Mouse (Mus musculus): ENCODE results near the gene Sash3. TPM values are rescaled to one million over a fixed set of nuclear protein-coding genes. Genes with fewer than 3 reads are reported as not detected.

Sash3 gene
- polyA plus RNA-seq, 1 experiment = not detected

GRCm38 (mm10) chrX:48147741-48148186, 1.5 kb downstream of the Sash3 start:
- no peak overlapping the region for H3K9ac ChIP-seq (ENCODE audit: low read depth, poor library complexity, severe bottlenecking)
- H3K4me3 ChIP-seq (ENCODE audit: low read depth, low read length) = no peak overlapping the region
- TF ChIP-seq POLR2A (IDR thresholded peaks at IDR 0.05; ENCODE audit: insufficient read depth, low read length) (no peak), EP300 (IDR thresholded peaks at IDR 0.05; ENCODE audit: insufficient read depth, low read depth, low read length) (no peak), CTCF (IDR thresholded peaks at IDR 0.05; ENCODE audit: low read depth, low read length) (no peak)
- H3K9me3 ChIP-seq (replicated peaks; ENCODE audit: control insufficient read depth, insufficient read depth, low read length, poor library complexity, severe bottlenecking) = no peaks in the 10 kb centered on the region
- H3K36me3 ChIP-seq (ENCODE audit: control insufficient read depth, insufficient read depth, low read length, poor library complexity, severe bottlenecking) = no peaks in the 10 kb centered on the region
- no peaks in the 10 kb centered on the region for H3K4me1 ChIP-seq (ENCODE audit: control insufficient read depth, insufficient read depth, low read length)
- no peak overlapping the region for H3K27ac ChIP-seq (ENCODE audit: insufficient read depth, low read length)
- H3K27me3 ChIP-seq (ENCODE audit: control insufficient read depth, insufficient read depth, low read length, poor library complexity, severe bottlenecking) = no peaks in the 10 kb centered on the region

GRCm38 (mm10) chrX:48152106-48152505, 5.9 kb downstream of the Sash3 start:
- Histone ChIP-seq H3K9me3 (replicated peaks; ENCODE audit: control insufficient read depth, insufficient read depth, low read length, poor library complexity, severe bottlenecking) (no peaks in the 10 kb centered on the region), H3K27ac (ENCODE audit: insufficient read depth, low read length) (no peak overlapping the region), H3K4me3 (ENCODE audit: low read depth, low read length) (no peak overlapping the region), H3K4me1 (ENCODE audit: control insufficient read depth, insufficient read depth, low read length) (no peaks in the 10 kb centered on the region), H3K9ac (ENCODE audit: low read depth, poor library complexity, severe bottlenecking) (no peak overlapping the region), H3K27me3 (ENCODE audit: control insufficient read depth, insufficient read depth, low read length, poor library complexity, severe bottlenecking) (no peaks in the 10 kb centered on the region), H3K36me3 (ENCODE audit: control insufficient read depth, insufficient read depth, low read length, poor library complexity, severe bottlenecking) (no peaks in the 10 kb centered on the region)
- no peak for TF ChIP-seq CTCF (IDR thresholded peaks at IDR 0.05; ENCODE audit: low read depth, low read length)

- TF ChIP-seq POLR2A (IDR thresholded peaks at IDR 0.05; ENCODE audit: insufficient read depth, low read length) = no peak
- Histone ChIP-seq H3K4me1 (ENCODE audit: control insufficient read depth, insufficient read depth, low read length) (no peaks in the 10 kb centered on the region), H3K27ac (ENCODE audit: insufficient read depth, low read length) (no peak overlapping the region), H3K36me3 (ENCODE audit: control insufficient read depth, insufficient read depth, low read length, poor library complexity, severe bottlenecking) (no peaks in the 10 kb centered on the region), H3K9me3 (replicated peaks; ENCODE audit: control insufficient read depth, insufficient read depth, low read length, poor library complexity, severe bottlenecking) (no peaks in the 10 kb centered on the region), H3K4me3 (ENCODE audit: low read depth, low read length) (no peak overlapping the region), H3K9ac (ENCODE audit: low read depth, poor library complexity, severe bottlenecking) (no peak overlapping the region), H3K27me3 (ENCODE audit: control insufficient read depth, insufficient read depth, low read length, poor library complexity, severe bottlenecking) (no peaks in the 10 kb centered on the region)
Observed at GRCm38 (mm10) chrX:48153414-48153813, 7.2 kb downstream of the Sash3 start.

GRCm38 (mm10) chrX:48153949-48154348, 7.7 kb downstream of the Sash3 start:
- no peak for TF ChIP-seq CTCF (IDR thresholded peaks at IDR 0.05; ENCODE audit: low read depth, low read length)
- TF ChIP-seq EP300 (IDR thresholded peaks at IDR 0.05; ENCODE audit: insufficient read depth, low read depth, low read length) = no peak
- TF ChIP-seq POLR2A (IDR thresholded peaks at IDR 0.05; ENCODE audit: insufficient read depth, low read length) = no peak
- Histone ChIP-seq H3K36me3 (ENCODE audit: control insufficient read depth, insufficient read depth, low read length, poor library complexity, severe bottlenecking) (no peaks in the 10 kb centered on the region), H3K4me3 (ENCODE audit: low read depth, low read length) (no peak overlapping the region), H3K9me3 (replicated peaks; ENCODE audit: control insufficient read depth, insufficient read depth, low read length, poor library complexity, severe bottlenecking) (no peaks in the 10 kb centered on the region), H3K27me3 (ENCODE audit: control insufficient read depth, insufficient read depth, low read length, poor library complexity, severe bottlenecking) (no peaks in the 10 kb centered on the region), H3K9ac (ENCODE audit: low read depth, poor library complexity, severe bottlenecking) (no peak overlapping the region), H3K27ac (ENCODE audit: insufficient read depth, low read length) (no peak overlapping the region), H3K4me1 (ENCODE audit: control insufficient read depth, insufficient read depth, low read length) (no peaks in the 10 kb centered on the region)

GRCm38 (mm10) chrX:48155489-48155888, 9.3 kb downstream of the Sash3 start:
- Histone ChIP-seq H3K9ac (ENCODE audit: low read depth, poor library complexity, severe bottlenecking) (no peak overlapping the region), H3K4me3 (ENCODE audit: low read depth, low read length) (no peak overlapping the region), H3K4me1 (ENCODE audit: control insufficient read depth, insufficient read depth, low read length) (no peaks in the 10 kb centered on the region), H3K27ac (ENCODE audit: insufficient read depth, low read length) (no peak overlapping the region), H3K9me3 (replicated peaks; ENCODE audit: control insufficient read depth, insufficient read depth, low read length, poor library complexity, severe bottlenecking) (no peaks in the 10 kb centered on the region), H3K27me3 (ENCODE audit: control insufficient read depth, insufficient read depth, low read length, poor library complexity, severe bottlenecking) (no peaks in the 10 kb centered on the region), H3K36me3 (ENCODE audit: control insufficient read depth, insufficient read depth, low read length, poor library complexity, severe bottlenecking) (no peaks in the 10 kb centered on the region)
- TF ChIP-seq CTCF (IDR thresholded peaks at IDR 0.05; ENCODE audit: low read depth, low read length) (no peak), POLR2A (IDR thresholded peaks at IDR 0.05; ENCODE audit: insufficient read depth, low read length) (no peak), EP300 (IDR thresholded peaks at IDR 0.05; ENCODE audit: insufficient read depth, low read depth, low read length) (no peak)

GRCm38 (mm10) chrX:48157396-48157795, 11.2 kb downstream of the Sash3 start:
- Histone ChIP-seq H3K4me1 (ENCODE audit: control insufficient read depth, insufficient read depth, low read length) (no peaks in the 10 kb centered on the region), H3K9ac (ENCODE audit: low read depth, poor library complexity, severe bottlenecking) (no peak overlapping the region), H3K4me3 (ENCODE audit: low read depth, low read length) (no peak overlapping the region), H3K36me3 (ENCODE audit: control insufficient read depth, insufficient read depth, low read length, poor library complexity, severe bottlenecking) (no peaks in the 10 kb centered on the region), H3K27ac (ENCODE audit: insufficient read depth, low read length) (no peak overlapping the region), H3K27me3 (ENCODE audit: control insufficient read depth, insufficient read depth, low read length, poor library complexity, severe bottlenecking) (no peaks in the 10 kb centered on the region), H3K9me3 (replicated peaks; ENCODE audit: control insufficient read depth, insufficient read depth, low read length, poor library complexity, severe bottlenecking) (no peaks in the 10 kb centered on the region)
- no peak for TF ChIP-seq EP300 (IDR thresholded peaks at IDR 0.05; ENCODE audit: insufficient read depth, low read depth, low read length)
- TF ChIP-seq POLR2A (IDR thresholded peaks at IDR 0.05; ENCODE audit: insufficient read depth, low read length) = no peak
- no peak for TF ChIP-seq CTCF (IDR thresholded peaks at IDR 0.05; ENCODE audit: low read depth, low read length)

Data from ES-Bruce4 (cell line).